In genomic region chr6:114899652-114900051, GRCm38 (mm10) we compare ENCODE assay signal across 8 mouse cellular contexts.
A peak's percentile ranks its signal among the peaks of the same experiment; 100 is the strongest.
DNase-seq lines count a peak whose midpoint lies in the region; ATAC-seq and TF ChIP-seq lines count a peak whose summit lies in the region.

No protein-coding gene starts in this region.

- H3K27ac ChIP-seq in heart, postnatal 0 days (ENCODE audit: low read depth), result peak overlapping the region; percentile 46
- peak overlapping the region; percentile 52 for H3K27ac ChIP-seq in hindbrain, embryonic 14.5 days
- peak overlapping the region; percentile 69 for H3K27ac ChIP-seq in midbrain, embryonic 14.5 days (replicated peaks; ENCODE audit: low read depth, low read length)

- TF ChIP-seq EP300 in heart, postnatal 0 days (IDR thresholded peaks at IDR 0.05; ENCODE audit: low read depth), result no peak

- H3K4me2 ChIP-seq in heart, postnatal 0 days (ENCODE audit: low read depth, low read length), result peak overlapping the region; percentile 24
- peak overlapping the region; percentile 29 for H3K4me2 ChIP-seq in hindbrain, embryonic 14.5 days (replicated peaks)
- H3K4me2 ChIP-seq in midbrain, embryonic 14.5 days (ENCODE audit: low read length), result peak overlapping the region; percentile 34

- TF ChIP-seq CTCF in heart, postnatal 0 days (IDR thresholded peaks at IDR 0.05; ENCODE audit: low read depth), result no peak

- H3K27me3 ChIP-seq in heart, postnatal 0 days (ENCODE audit: control insufficient read depth, insufficient read depth, low read length), result no peaks in the 10 kb centered on the region
- no peaks in the 10 kb centered on the region for H3K27me3 ChIP-seq in hindbrain, embryonic 14.5 days (ENCODE audit: control insufficient read depth, insufficient read depth, low read length)
- H3K27me3 ChIP-seq in midbrain, embryonic 14.5 days (ENCODE audit: control insufficient read depth, insufficient read depth, low read length), result no peaks in the 10 kb centered on the region

- no peak for ATAC-seq in heart, postnatal 0 days (ENCODE audit: insufficient read depth, low read depth)
- peak; percentile 49 for ATAC-seq in common myeloid progenitor, adult 5-6 weeks (replicated peaks; ENCODE audit: low read depth, poor library complexity, severe bottlenecking)
- ATAC-seq in hindbrain, embryonic 14.5 days (ENCODE audit: low FRiP score), result no peak
- no peak for ATAC-seq in midbrain, embryonic 14.5 days (ENCODE audit: low FRiP score, low TSS enrichment)

- H3K9ac ChIP-seq in heart, postnatal 0 days (replicated peaks; ENCODE audit: low read depth, low read length), result no peak overlapping the region
- H3K9ac ChIP-seq in hindbrain, embryonic 14.5 days, result no peak overlapping the region
- 0 out of 2 replicates have a peak overlapping the region, but pooled peaks have one; percentile 17 for H3K9ac ChIP-seq in midbrain, embryonic 14.5 days (replicated peaks; ENCODE audit: low read length)

- H3K4me1 ChIP-seq in heart, postnatal 0 days (ENCODE audit: control insufficient read depth, insufficient read depth), result peaks cover 50% of the 10 kb centered on the region
- H3K4me1 ChIP-seq in hindbrain, embryonic 14.5 days (replicated peaks; ENCODE audit: control insufficient read depth, insufficient read depth, low read length), result peaks cover 50% of the 10 kb centered on the region
- H3K4me1 ChIP-seq in midbrain, embryonic 14.5 days (ENCODE audit: control insufficient read depth, insufficient read depth, low read length), result peaks cover 49% of the 10 kb centered on the region

- no peaks in the 10 kb centered on the region for H3K9me3 ChIP-seq in heart, postnatal 0 days (replicated peaks; ENCODE audit: control insufficient read depth, low read length)
- no peaks in the 10 kb centered on the region for H3K9me3 ChIP-seq in hindbrain, embryonic 14.5 days (ENCODE audit: control insufficient read depth, low read length)
- H3K9me3 ChIP-seq in midbrain, embryonic 14.5 days (ENCODE audit: control insufficient read depth, low read length), result no peaks in the 10 kb centered on the region

- intact Hi-C loops in heart, postnatal 36 days (cut with DNase I), result no loop called here

- WGBS in heart, postnatal 0 days, result 46% methylated on average over 7 of the region's 7 CpGs
- 50% methylated on average over 7 of the region's 7 CpGs for WGBS in hindbrain, embryonic 14.5 days
- 38% methylated on average over 7 of the region's 7 CpGs for WGBS in midbrain, embryonic 14.5 days

- H3K36me3 ChIP-seq in heart, postnatal 0 days (replicated peaks; ENCODE audit: control insufficient read depth, insufficient read depth, low read length), result peaks cover 3% of the 10 kb centered on the region; the same call in 1 of the 2 replicates
- no peaks in the 10 kb centered on the region for H3K36me3 ChIP-seq in hindbrain, embryonic 14.5 days (replicated peaks; ENCODE audit: control insufficient read depth, insufficient read depth)
- H3K36me3 ChIP-seq in midbrain, embryonic 14.5 days (ENCODE audit: control insufficient read depth, insufficient read depth, low read length), result no peaks in the 10 kb centered on the region

- H3K4me3 ChIP-seq in heart, postnatal 0 days (ENCODE audit: low read depth, low read length), result no peak overlapping the region
- H3K4me3 ChIP-seq in hindbrain, embryonic 14.5 days (replicated peaks; ENCODE audit: low read length), result no peak overlapping the region
- H3K4me3 ChIP-seq in midbrain, embryonic 14.5 days (replicated peaks; ENCODE audit: low read depth, low read length), result no peak overlapping the region

- DNase-seq in heart, postnatal 0 days (ENCODE audit: low spot score), result no peak
- DNase-seq in heart, postnatal 36 days, result no peak
- DNase-seq in hindbrain, embryonic 14.5 days (ENCODE audit: low spot score), result no peak
- no peak for DNase-seq in midbrain, embryonic 14.5 days
- no peak for DNase-seq in cerebellum, adult 11 months
- no peak for DNase-seq in yolk sac, embryonic 10.5 days (ENCODE audit: low spot score)
- DNase-seq in layer of hippocampus, postnatal 14 days (ENCODE audit: low spot score in 2 of 2), result no peak
